Mouse (Mus musculus) CD4-positive helper T cell, adult 2 months (primary cell): Measurements from ENCODE around the gene Kidins220.
A peak's percentile ranks its signal among the peaks of the same experiment; 100 is the strongest.

Experiments used
- DNase-seq: peaks from one replicate; pipeline ENCODE4 v3.0.0-alpha.2; 2012; ENCODE audit warnings: low read depth, missing footprints, low spot score

Gene Kidins220

GRCm38 (mm10) chr12:25024862-25025545 lies 50.3 kb downstream of the Kidins220 start:
- no peak for DNase-seq

GRCm38 (mm10) chr12:25026308-25026707 lies 51.6 kb downstream of the Kidins220 start:
- DNase-seq: no peak

GRCm38 (mm10) chr12:25027416-25027815 lies 52.7 kb downstream of the Kidins220 start:
- DNase-seq: peak; percentile 57

- DNase-seq: no peak
Observed at GRCm38 (mm10) chr12:25033662-25034337, 59.1 kb downstream of the Kidins220 start.

GRCm38 (mm10) chr12:25034338-25034953 lies 59.7 kb downstream of the Kidins220 start:
- no peak for DNase-seq

- no peak for DNase-seq
Observed at GRCm38 (mm10) chr12:25036024-25036423, 61.3 kb downstream of the Kidins220 start.

GRCm38 (mm10) chr12:25037222-25037621 lies 62.5 kb downstream of the Kidins220 start:
- DNase-seq: no peak

GRCm38 (mm10) chr12:25037681-25038472 lies 63.2 kb downstream of the Kidins220 start:
- no peak for DNase-seq

GRCm38 (mm10) chr12:25044056-25044455 lies 69.3 kb downstream of the Kidins220 start:
- DNase-seq: no peak

GRCm38 (mm10) chr12:25044579-25044978 lies 69.9 kb downstream of the Kidins220 start:
- no peak for DNase-seq

- DNase-seq: no peak
Observed at GRCm38 (mm10) chr12:25049253-25049652, 74.5 kb downstream of the Kidins220 start.

- no peak for DNase-seq
Observed at GRCm38 (mm10) chr12:25054511-25054910, 79.8 kb downstream of the Kidins220 start.

- DNase-seq: no peak
Observed at GRCm38 (mm10) chr12:25054963-25055362, 80.2 kb downstream of the Kidins220 start.

GRCm38 (mm10) chr12:25059487-25060200 lies 84.9 kb downstream of the Kidins220 start:
- DNase-seq: no peak

- DNase-seq: no peak
Observed at GRCm38 (mm10) chr12:25060901-25061300, 86.2 kb downstream of the Kidins220 start.

GRCm38 (mm10) chr12:25062264-25062663 lies 87.5 kb downstream of the Kidins220 start:
- no peak for DNase-seq

GRCm38 (mm10) chr12:25073374-25073773 lies 98.6 kb downstream of the Kidins220 start:
- no peak for DNase-seq

GRCm38 (mm10) chr12:25074344-25074743 lies 99.6 kb downstream of the Kidins220 start:
- no peak for DNase-seq

- no peak for DNase-seq
Observed at GRCm38 (mm10) chr12:25083260-25084178, 108.8 kb downstream of the Kidins220 start.

GRCm38 (mm10) chr12:25086966-25087365 lies 112.2 kb downstream of the Kidins220 start:
- no peak for DNase-seq
